Mouse (Mus musculus): ENCODE results near the gene Nox1.
"Not testable (repeated sequence)": the region's sequence is repeated elsewhere in the genome, so short reads cannot be mapped to it uniquely, and the experiment has no call there.

Nox1 gene

GRCm38 (mm10) chrX:134221856-134222255 is at the start of gene Nox1:
Gene Nox1 (minus strand): TSS chrX:134221956.
- no peak for DNase-seq

- DNase-seq = no peak
These were observed 40.4 kb upstream of the Nox1 start for GRCm38 (mm10) chrX:134262129-134262528.

GRCm38 (mm10) chrX:134261191-134261590 is 39.4 kb upstream of the Nox1 start:
- DNase-seq = no peak

GRCm38 (mm10) chrX:134248202-134248601 is 26.4 kb upstream of the Nox1 start:
- DNase-seq = no peak

GRCm38 (mm10) chrX:134245946-134246345 is 24.2 kb upstream of the Nox1 start:
- no peak for DNase-seq

- peak; percentile 7 for DNase-seq
These were observed 16.5 kb upstream of the Nox1 start for GRCm38 (mm10) chrX:134238266-134238665.

- no peak for DNase-seq
These were observed 11.3 kb upstream of the Nox1 start for GRCm38 (mm10) chrX:134233048-134233447.

- no peak for DNase-seq
These were observed 1.1 kb downstream of the Nox1 start for GRCm38 (mm10) chrX:134220618-134221017.

GRCm38 (mm10) chrX:134218161-134218560 is 3.6 kb downstream of the Nox1 start:
- DNase-seq = no peak

GRCm38 (mm10) chrX:134211151-134211642 is 10.6 kb downstream of the Nox1 start:
- no peak for DNase-seq

GRCm38 (mm10) chrX:134208491-134208890 is 13.3 kb downstream of the Nox1 start:
- no peak for DNase-seq

GRCm38 (mm10) chrX:134187201-134187600 is 34.6 kb downstream of the Nox1 start, which contains the start of gene Arl13a:
Gene Arl13a (plus strand): TSS chrX:134187501.
- not testable (repeated sequence) for DNase-seq

- no peak for DNase-seq
These were observed 47.1 kb downstream of the Nox1 start for GRCm38 (mm10) chrX:134174699-134175098.

GRCm38 (mm10) chrX:134170584-134170983 is 51.2 kb downstream of the Nox1 start:
- no peak for DNase-seq

- no peak for DNase-seq
These were observed 58.3 kb downstream of the Nox1 start for GRCm38 (mm10) chrX:134163484-134163883.

- peak; percentile 54 for DNase-seq
These were observed 58.9 kb downstream of the Nox1 start for GRCm38 (mm10) chrX:134162826-134163225.

- DNase-seq = peak; percentile 44
These were observed 59.6 kb downstream of the Nox1 start, which contains the start of gene Xkrx for GRCm38 (mm10) chrX:134162043-134162720. Gene Xkrx (minus strand): TSS chrX:134162076.

- no peak for DNase-seq
These were observed 61.3 kb downstream of the Nox1 start for GRCm38 (mm10) chrX:134160442-134160841.

GRCm38 (mm10) chrX:134158151-134158550 is 63.6 kb downstream of the Nox1 start:
- peak; percentile 66 for DNase-seq

GRCm38 (mm10) chrX:134141986-134142385 is 79.8 kb downstream of the Nox1 start:
- no peak for DNase-seq

- no peak for DNase-seq
These were observed 80.2 kb downstream of the Nox1 start for GRCm38 (mm10) chrX:134141551-134141950.

- no peak for DNase-seq
These were observed 81.7 kb downstream of the Nox1 start for GRCm38 (mm10) chrX:134140024-134140423.

GRCm38 (mm10) chrX:134133821-134134220 is 87.9 kb downstream of the Nox1 start:
- DNase-seq = peak; percentile 57

- DNase-seq = peak; percentile 10
These were observed 89.5 kb downstream of the Nox1 start for GRCm38 (mm10) chrX:134132295-134132694.

- no peak for DNase-seq
These were observed 93.2 kb downstream of the Nox1 start for GRCm38 (mm10) chrX:134128549-134128948.
